Mouse (Mus musculus): ENCODE results near the gene Olfr641.

DNA sequence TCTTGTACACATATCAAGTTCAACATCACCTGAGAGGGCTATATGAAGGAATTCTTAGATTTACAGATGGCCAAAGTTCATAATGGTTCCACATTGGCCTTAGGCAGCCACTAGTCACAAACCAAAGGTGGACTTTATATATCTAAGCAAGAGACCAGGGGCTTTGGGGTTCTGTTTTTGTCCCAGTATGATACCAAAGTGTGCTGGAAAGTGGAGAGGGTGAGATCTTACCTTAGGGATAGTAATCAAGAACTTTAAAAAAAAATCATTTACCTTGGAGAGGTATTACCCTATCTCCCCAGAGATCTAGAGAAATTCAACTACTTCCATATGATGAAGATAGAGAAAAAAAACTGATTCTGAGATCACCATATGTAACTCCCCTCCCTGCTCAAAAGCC lies 18.0 kb upstream of the Olfr641 start, which contains the start of gene Olfr639:
- no peak for TF ChIP-seq CTCF (IDR thresholded peaks at IDR 0.05; ENCODE audit: control insufficient read depth, insufficient read depth, low read length)
- TF ChIP-seq POLR2A (IDR thresholded peaks at IDR 0.05; ENCODE audit: borderline replicate concordance, control insufficient read depth, low read depth, low read length) = no peak
